ENCODE assay signal across 22 mouse cellular contexts in genomic region chr3:129442756-129443155, GRCm38 (mm10).
A peak's percentile ranks its signal among the peaks of the same experiment; 100 is the strongest.
DNase-seq lines count a peak whose midpoint lies in the region; ATAC-seq and TF ChIP-seq lines count a peak whose summit lies in the region.
"Had no signal": no experiment of that assay in that cellular context is flagged by ENCODE, and none has a peak within 500 bp of the region (broad histone marks: within the 10 kb centered on the region; RNA-seq: fewer than 3 reads in every experiment).

No protein-coding gene starts in this region.

- no peak overlapping the region for H3K4me3 ChIP-seq in heart, embryonic 12.5 days
- no peak overlapping the region for H3K4me3 ChIP-seq in liver, adult 2 months (ENCODE audit: insufficient read depth, low read depth, low read length)
- no peak overlapping the region for H3K4me3 ChIP-seq in liver, embryonic 11.5 days (ENCODE audit: low read depth, low read length)
- no peak overlapping the region for H3K4me3 ChIP-seq in lung, postnatal 0 days (ENCODE audit: low read depth, low read length)

- no peak for TF ChIP-seq POLR2A in liver, adult 2 months (IDR thresholded peaks at IDR 0.05; ENCODE audit: extremely low read depth, insufficient read depth, low read length)

- peak; percentile 63 for DNase-seq in heart, adult 11 months
- peak; percentile 72 for DNase-seq in liver, adult 2 months (ENCODE audit: extremely low read depth, low read depth, low spot score)
- no peak for DNase-seq in liver, embryonic 11.5 days (ENCODE audit: low spot score)
- DNase-seq in lung, postnatal 25 days (ENCODE audit: low spot score) = peak; percentile 3
- DNase-seq in lung, postnatal 0 days (ENCODE audit: low spot score) = no peak
- peak; percentile 21 for DNase-seq in lung, postnatal 36 days
- no peak for DNase-seq in lung, postnatal 14 days
- DNase-seq: adrenal gland, adult 2 months; adrenal gland, adult 8-10 months; adrenal gland, postnatal 10 days; adrenal gland, postnatal 14 days; adrenal gland, postnatal 25 days; adrenal gland, postnatal 36 days; B cell, adult 2 months; cerebellum, adult 11 months; cerebellum, adult 11-12 months had no signal

- H3K4me2 ChIP-seq in heart, embryonic 12.5 days = no peak overlapping the region
- H3K4me2 ChIP-seq in liver, embryonic 11.5 days = no peak overlapping the region
- no peak overlapping the region for H3K4me2 ChIP-seq in lung, postnatal 0 days (replicated peaks; ENCODE audit: low read depth, low read length)

- no peak overlapping the region for H3K27ac ChIP-seq in heart, embryonic 12.5 days (ENCODE audit: poor library complexity, severe bottlenecking)
- H3K27ac ChIP-seq in liver, adult 2 months (replicated peaks; ENCODE audit: insufficient read depth, low read depth, low read length) = peak overlapping the region; percentile 17; the same call in 1 of the 2 replicates
- no peak overlapping the region for H3K27ac ChIP-seq in liver, embryonic 11.5 days (ENCODE audit: low read depth, low read length)
- no peak overlapping the region for H3K27ac ChIP-seq in lung, postnatal 0 days (ENCODE audit: low read length)

- TF ChIP-seq EP300 in lung, postnatal 0 days (IDR thresholded peaks at IDR 0.05) = no peak

- no peak for TF ChIP-seq CTCF in liver, adult 2 months (IDR thresholded peaks at IDR 0.05; ENCODE audit: low read depth, low read length)
- no peak for TF ChIP-seq CTCF in lung, postnatal 0 days (IDR thresholded peaks at IDR 0.05)

- ATAC-seq in heart, embryonic 12.5 days (ENCODE audit: insufficient number of reproducible peaks, low FRiP score) = no peak
- ATAC-seq in liver, embryonic 11.5 days (replicated peaks; ENCODE audit: low FRiP score) = no peak
- ATAC-seq in lung, postnatal 0 days = no peak
- ATAC-seq: activated CD4-positive, CD25-positive, alpha-beta regulatory T cell, adult 4 months; CD4-positive, CD25-positive, alpha-beta regulatory T cell, adult 4 months; Patski had no signal

- H3K27me3 ChIP-seq in heart, embryonic 12.5 days (replicated peaks) = no peaks in the 10 kb centered on the region
- H3K27me3 ChIP-seq in liver, adult 2 months (ENCODE audit: control insufficient read depth, insufficient read depth, low read length) = no peaks in the 10 kb centered on the region
- H3K27me3 ChIP-seq in liver, embryonic 11.5 days (replicated peaks; ENCODE audit: control insufficient read depth, insufficient read depth, low read length) = no peaks in the 10 kb centered on the region
- H3K27me3 ChIP-seq in lung, postnatal 0 days (replicated peaks; ENCODE audit: insufficient read depth, low read length) = no peaks in the 10 kb centered on the region
- H3K27me3 ChIP-seq: CH12.LX, Patski had no signal

- H3K9ac ChIP-seq in heart, embryonic 12.5 days = no peak overlapping the region
- no peak overlapping the region for H3K9ac ChIP-seq in liver, adult 2 months (ENCODE audit: low read depth, low read length)
- H3K9ac ChIP-seq in liver, embryonic 11.5 days (ENCODE audit: low read depth, low read length) = no peak overlapping the region
- H3K9ac ChIP-seq in lung, postnatal 0 days (replicated peaks; ENCODE audit: low read depth) = no peak overlapping the region

- WGBS in heart, embryonic 12.5 days = 71% methylated on average over 5 of the region's 5 CpGs
- 37% methylated on average over 5 of the region's 5 CpGs for WGBS in liver, adult 2 months
- WGBS in liver, embryonic 11.5 days = 70% methylated on average over 5 of the region's 5 CpGs
- 79% methylated on average over 5 of the region's 5 CpGs for WGBS in lung, postnatal 0 days

- H3K9me3 ChIP-seq in heart, embryonic 12.5 days (replicated peaks) = no peaks in the 10 kb centered on the region
- H3K9me3 ChIP-seq in liver, embryonic 11.5 days (ENCODE audit: control insufficient read depth, low read length) = no peaks in the 10 kb centered on the region
- H3K9me3 ChIP-seq in lung, postnatal 0 days (ENCODE audit: low read length) = no peaks in the 10 kb centered on the region

- H3K36me3 ChIP-seq in heart, embryonic 12.5 days = no peaks in the 10 kb centered on the region
- no peaks in the 10 kb centered on the region for H3K36me3 ChIP-seq in liver, adult 2 months (ENCODE audit: control insufficient read depth, insufficient read depth, low read length)
- H3K36me3 ChIP-seq in liver, embryonic 11.5 days (ENCODE audit: control insufficient read depth, insufficient read depth, low read length) = no peaks in the 10 kb centered on the region
- no peaks in the 10 kb centered on the region for H3K36me3 ChIP-seq in lung, postnatal 0 days (ENCODE audit: insufficient read depth, low read length)
- H3K36me3 ChIP-seq: G1E had no signal

- H3K79me2 ChIP-seq in liver, adult 2 months (ENCODE audit: control insufficient read depth, insufficient read depth, low read length) = no peaks in the 10 kb centered on the region

- no peaks in the 10 kb centered on the region for H3K4me1 ChIP-seq in heart, embryonic 12.5 days (replicated peaks)
- peaks cover 22% of the 10 kb centered on the region for H3K4me1 ChIP-seq in liver, adult 2 months (ENCODE audit: control insufficient read depth, insufficient read depth, low read length)
- no peaks in the 10 kb centered on the region for H3K4me1 ChIP-seq in liver, embryonic 11.5 days (replicated peaks; ENCODE audit: control insufficient read depth, insufficient read depth, low read length)
- no peaks in the 10 kb centered on the region for H3K4me1 ChIP-seq in lung, postnatal 0 days (ENCODE audit: insufficient read depth, low read depth, low read length)

Comparison
In these comparisons a context has a peak if more than half of its experiments do, and no peak if none do; other contexts are left out.
1. DNase-seq: peak in heart, adult 11 months (single experiment), liver, adult 2 months (single experiment), lung, postnatal 25 days (single experiment) and lung, postnatal 36 days (single experiment); none in liver, embryonic 11.5 days (single experiment), lung, postnatal 0 days (single experiment) and lung, postnatal 14 days (single experiment).